Mouse (Mus musculus) small intestine, adult 2 months (tissue): ENCODE data around the gene Stat5b.

Experiments
- CTCF ChIP-seq: fragments of 200-500 bp; IDR thresholded peaks from 2 replicates; pipeline ENCODE4 v1.5.1; 2012; ENCODE audit warnings: low read depth, mild to moderate bottlenecking, control low read depth, inconsistent platforms, low read length, moderate library complexity, mixed read lengths; ENCODE audit not compliant: insufficient replicate concordance, insufficient read length; ENCODE audit errors: extremely low read depth
- POLR2A ChIP-seq: fragments of 200-500 bp; IDR thresholded peaks from 2 replicates; pipeline ENCODE4 v1.6.1; 2012; ENCODE audit warnings: low read depth, mild to moderate bottlenecking, control low read depth, inconsistent platforms, low read length, moderate library complexity

DNA sequence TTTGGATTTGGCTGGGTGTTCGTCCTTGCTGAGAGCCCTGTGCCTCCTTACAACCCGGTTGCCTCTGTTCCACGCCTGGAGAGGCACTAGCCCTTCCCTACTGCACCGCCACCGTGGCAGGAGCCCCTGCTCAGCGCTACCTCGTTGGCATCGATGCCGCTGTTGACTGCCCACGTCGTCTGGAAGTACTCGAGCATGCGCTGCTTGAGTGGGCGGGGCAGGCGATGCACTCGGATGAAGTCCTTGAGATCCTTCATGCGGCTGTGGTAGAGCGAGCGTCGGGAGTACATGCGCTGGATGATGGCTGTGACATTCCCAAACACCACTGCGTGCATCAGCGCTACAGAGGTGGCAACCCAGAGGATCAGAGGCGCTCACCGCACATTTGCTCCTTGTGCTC lies 101.1 kb downstream of the Stat5b start:
- TF ChIP-seq CTCF = no peak
- TF ChIP-seq POLR2A = no peak
